Mouse (Mus musculus): ENCODE results near the gene Evx2.

Evx2 gene

GRCm38 (mm10) chr2:74680561-74681398 lies 21.4 kb upstream of the Evx2 start:
- DNase-seq (ENCODE audit: low read depth), result no peak

DNA sequence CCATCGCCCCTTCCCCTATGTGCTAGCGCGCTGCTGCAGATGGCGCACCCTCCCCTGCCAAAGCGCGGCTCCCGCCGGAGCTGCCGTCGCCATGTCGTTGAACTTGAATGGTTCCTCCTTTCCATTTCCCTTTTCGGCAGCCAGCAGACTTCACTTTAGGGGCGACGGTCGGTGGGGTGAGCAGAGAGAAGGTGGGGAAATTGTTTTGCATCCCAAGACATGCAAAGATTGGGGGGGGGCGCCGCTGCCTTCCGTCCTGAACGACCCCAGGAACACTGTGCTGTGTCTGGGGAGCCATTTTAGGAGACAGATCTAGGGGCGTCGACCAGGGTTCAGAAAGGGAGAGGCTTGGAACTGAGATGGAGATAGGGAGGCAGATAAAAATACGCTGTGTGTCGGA lies 20.6 kb upstream of the Evx2 start:
- no peak for DNase-seq (ENCODE audit: low read depth)

DNA sequence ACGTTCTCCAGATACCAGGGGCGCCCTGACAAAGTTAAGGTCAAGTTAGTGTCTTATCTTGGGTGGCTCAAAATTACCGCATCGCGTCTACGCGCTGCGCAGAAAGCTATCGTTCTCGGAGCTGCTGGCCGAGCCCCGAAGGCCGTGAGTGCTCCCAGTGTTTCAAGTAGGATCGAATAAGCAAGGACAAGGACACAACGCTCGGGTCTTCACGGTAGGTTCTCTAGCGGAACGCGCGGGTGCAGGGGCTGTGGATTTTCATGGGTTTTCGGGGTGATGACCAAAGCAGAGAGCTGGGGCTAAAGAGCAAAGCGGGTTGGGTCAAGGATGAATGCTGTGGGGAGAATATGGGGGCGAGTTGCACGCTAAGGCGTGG lies 20.2 kb upstream of the Evx2 start:
- DNase-seq (ENCODE audit: low read depth), result no peak

GRCm38 (mm10) chr2:74678891-74679595 lies 19.7 kb upstream of the Evx2 start, which contains the start of gene Hoxd11:
Gene Hoxd11 (plus strand): TSS chr2:74679557.
- DNase-seq (ENCODE audit: low read depth), result no peak

GRCm38 (mm10) chr2:74677106-74677505 lies 17.7 kb upstream of the Evx2 start:
- DNase-seq (ENCODE audit: low read depth), result no peak

GRCm38 (mm10) chr2:74676376-74677052 lies 17.2 kb upstream of the Evx2 start:
- no peak for DNase-seq (ENCODE audit: low read depth)

DNA sequence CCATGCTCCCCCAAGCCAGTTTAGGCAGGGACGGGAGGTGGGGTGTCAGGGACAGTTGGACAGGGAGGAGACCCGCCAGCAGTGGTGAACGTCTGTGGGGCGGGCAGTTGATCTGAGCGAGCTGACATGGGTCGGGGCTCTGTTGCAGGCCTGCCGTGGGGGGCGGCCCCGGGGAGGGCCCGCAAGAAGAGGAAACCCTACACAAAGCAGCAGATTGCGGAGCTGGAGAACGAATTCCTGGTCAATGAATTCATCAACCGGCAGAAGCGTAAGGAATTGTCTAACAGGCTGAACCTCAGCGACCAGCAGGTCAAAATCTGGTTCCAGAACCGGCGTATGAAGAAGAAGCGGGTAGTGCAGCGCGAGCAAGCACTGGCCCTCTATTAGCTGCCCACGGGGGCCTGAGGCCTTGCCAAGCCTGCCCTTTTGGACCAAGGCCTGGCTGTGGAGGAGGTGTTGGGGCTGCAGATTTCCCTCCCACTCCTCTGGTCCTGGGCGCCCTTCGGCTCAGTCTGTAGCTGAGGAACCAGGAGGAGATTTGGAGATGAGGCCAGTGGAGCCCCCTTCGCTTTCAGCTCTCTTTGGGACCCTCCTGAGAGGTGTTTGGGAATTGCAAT lies 16.4 kb upstream of the Evx2 start:
- DNase-seq (ENCODE audit: low read depth), result no peak

DNA sequence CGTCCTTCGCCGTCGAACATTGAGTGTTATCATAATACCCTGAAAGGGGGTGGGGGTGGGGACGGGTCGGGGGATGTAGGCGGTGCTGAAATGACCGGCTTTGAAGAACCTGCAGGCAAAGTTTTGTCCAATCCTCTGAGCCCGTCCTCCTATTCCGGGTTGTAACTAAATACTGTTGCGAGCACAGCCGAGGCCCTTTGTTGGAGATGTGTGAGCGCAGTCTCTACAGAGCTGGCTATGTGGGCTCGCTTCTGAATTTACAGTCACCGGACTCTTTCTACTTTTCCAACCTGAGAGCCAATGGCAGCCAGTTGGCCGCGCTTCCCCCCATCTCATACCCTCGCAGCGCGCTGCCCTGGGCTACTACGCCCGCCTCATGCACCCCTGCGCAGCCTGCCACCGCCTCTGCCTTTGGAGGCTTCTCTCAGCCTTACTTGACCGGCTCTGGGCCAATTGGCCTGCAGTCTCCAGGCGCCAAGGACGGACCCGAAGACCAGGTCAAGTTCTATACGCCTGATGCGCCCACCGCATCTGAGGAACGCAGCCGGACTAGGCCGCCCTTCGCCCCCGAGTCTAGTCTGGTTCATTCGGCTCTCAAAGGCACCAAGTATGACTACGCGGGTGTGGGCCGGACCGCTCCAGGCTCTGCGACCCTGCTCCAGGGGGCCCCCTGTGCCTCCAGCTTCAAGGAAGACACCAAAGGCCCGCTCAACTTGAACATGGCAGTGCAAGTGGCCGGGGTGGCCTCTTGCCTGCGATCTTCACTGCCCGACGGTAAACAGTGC lies 15.7 kb upstream of the Evx2 start, which contains the start of gene Hoxd12:
Gene Hoxd12, plus strand, starts transcription at position 133 of the 785 bp plus-strand sequence.
- no peak for DNase-seq (ENCODE audit: low read depth)

- no peak for DNase-seq (ENCODE audit: low read depth)
Measured at GRCm38 (mm10) chr2:74673835-74674425, 14.6 kb upstream of the Evx2 start.

DNA sequence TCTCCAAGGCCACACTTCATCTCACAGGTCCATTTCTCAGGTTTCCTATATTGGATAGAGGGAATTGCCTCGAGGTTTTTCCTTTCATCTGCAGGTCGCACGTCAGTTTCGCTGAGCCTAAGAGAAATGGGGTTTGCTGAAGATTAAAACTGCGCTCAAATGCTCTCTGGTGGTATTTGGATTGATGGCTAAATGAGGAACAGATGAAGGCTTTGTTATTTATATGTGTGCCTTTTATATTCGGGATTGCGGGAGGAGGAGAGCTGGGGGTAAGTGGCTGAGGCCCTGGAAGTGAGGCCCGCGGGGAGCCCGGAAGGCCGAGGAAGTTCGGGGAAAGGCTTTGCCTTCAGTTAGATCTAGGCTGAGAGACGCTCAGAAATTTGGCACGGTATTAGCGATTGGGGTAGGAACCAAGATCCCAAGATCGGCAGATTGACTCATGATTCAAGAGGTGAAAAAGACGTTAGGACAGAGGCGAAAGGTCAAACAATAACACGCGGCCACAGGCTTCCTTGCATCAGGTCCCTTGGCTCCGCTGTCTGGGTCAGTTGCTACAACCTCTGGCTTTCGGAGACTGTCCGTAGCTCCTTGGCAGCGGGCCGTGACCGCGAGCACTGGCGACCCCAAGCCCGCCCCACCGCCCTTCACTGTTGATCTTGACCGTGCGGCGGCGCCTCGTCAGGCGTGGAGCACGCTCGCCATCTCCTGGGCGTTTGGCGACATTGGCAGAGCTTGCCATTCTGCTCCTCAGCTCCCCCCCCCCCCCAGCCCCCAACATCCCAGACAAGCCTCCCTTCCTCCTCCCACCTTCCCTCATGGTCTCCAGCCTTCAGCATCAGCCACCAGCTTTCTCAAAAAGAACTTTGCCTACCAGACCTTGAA lies 13.4 kb upstream of the Evx2 start:
- DNase-seq (ENCODE audit: low read depth), result no peak

DNA sequence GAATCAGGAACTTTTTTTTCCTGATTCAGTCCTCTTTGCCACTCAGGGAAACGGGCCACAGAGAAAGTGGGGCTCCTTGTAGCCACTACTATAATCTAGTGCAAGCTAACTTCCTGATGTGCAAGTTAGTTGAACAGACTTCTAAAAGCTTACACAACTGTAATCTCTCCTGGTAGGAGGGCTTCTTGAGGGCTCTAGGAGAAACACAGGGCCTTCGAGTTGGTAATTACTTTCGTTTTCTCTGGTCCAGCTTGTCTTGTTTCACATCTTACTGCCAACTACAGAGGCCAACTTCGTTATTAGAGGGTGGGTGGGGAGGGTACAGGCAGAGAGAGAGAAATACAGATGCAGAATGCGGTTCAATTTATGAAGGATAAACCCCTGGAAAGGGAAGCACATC lies 12.5 kb upstream of the Evx2 start:
- DNase-seq (ENCODE audit: low read depth), result no peak

DNA sequence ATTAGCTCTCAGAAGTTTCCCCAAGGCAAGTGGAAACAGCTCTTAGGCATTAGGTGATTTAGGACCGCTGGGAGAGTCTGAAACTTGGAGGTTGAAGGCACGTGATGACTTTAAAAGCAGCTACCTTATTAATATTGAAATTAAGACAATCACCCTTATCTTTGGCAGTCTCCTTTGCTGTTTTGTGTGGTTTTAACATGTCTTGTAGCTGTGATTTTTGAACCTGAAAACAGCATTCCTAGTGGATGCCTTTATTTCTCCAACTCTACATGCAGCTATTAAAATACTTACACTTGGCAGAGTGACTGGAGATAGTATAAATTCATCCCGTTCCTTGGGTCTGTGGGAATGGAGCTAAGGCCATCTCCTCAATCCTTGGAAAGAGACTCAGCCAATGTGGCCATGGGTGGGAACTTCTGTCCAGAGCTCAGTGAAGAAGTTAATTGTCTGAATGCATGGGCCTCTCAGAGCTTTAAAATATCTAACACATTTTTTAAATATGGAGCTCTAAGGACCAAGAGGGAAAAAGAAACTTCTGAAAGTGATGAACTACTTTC lies 11.4 kb upstream of the Evx2 start:
- DNase-seq (ENCODE audit: low read depth), result no peak

- DNase-seq (ENCODE audit: low read depth), result no peak
Measured at GRCm38 (mm10) chr2:74669650-74670235, 10.4 kb upstream of the Evx2 start.

DNA sequence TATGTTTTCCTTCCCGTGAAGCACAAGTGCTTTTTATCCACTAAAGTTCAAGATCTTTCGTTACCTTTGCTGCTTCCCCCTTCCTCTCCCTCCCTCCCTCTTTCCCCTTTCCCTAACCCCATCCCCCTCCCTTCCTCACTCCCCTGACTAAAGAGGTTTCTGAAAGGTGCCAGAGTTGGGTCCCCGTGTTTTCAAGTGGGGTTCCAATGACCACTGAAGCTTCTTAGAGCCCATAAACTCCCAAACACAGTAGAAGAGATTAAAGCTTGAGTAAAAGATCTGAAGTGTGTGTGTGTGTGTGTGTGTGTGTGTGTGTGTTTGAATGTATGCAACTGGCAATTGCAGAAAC lies 9.8 kb upstream of the Evx2 start:
- no peak for DNase-seq (ENCODE audit: low read depth)

DNA sequence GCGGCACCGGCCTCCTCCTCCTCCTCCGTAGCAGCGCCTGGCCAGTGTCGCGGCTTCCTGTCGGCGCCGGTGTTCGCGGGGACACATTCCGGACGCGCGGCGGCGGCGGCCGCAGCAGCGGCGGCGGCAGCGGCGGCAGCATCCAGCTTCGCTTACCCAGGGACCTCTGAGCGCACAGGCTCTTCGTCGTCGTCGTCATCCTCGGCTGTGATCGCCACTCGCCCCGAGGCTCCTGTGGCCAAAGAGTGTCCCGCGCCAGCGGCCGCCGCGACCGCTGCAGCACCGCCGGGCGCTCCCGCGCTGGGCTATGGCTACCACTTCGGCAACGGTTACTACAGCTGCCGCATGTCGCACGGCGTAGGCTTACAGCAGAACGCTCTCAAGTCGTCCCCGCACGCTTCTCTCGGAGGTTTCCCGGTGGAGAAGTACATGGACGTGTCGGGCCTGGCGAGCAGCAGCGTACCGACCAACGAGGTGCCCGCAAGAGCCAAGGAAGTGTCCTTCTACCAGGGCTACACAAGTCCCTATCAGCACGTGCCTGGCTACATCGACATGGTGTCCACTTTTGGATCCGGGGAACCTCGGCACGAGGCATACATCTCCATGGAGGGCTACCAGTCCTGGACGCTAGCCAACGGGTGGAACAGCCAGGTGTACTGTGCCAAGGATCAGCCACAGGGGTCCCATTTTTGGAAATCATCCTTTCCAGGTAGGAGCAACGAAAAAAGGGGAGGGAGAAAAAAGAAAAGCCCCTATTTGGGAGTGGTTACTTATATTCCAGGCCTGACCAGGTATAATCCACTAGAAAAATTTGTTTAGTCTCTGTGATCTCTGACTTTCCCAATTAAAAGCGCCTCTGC lies 9.2 kb upstream of the Evx2 start:
- no peak for DNase-seq (ENCODE audit: low read depth)

GRCm38 (mm10) chr2:74667842-74668357 lies 8.5 kb upstream of the Evx2 start, which contains the start of gene Hoxd13:
Gene Hoxd13 (plus strand): TSS chr2:74668310.
- DNase-seq (ENCODE audit: low read depth), result no peak

GRCm38 (mm10) chr2:74667191-74667841 lies 8.0 kb upstream of the Evx2 start:
- DNase-seq (ENCODE audit: low read depth), result no peak

- no peak for DNase-seq (ENCODE audit: low read depth)
Measured at GRCm38 (mm10) chr2:74666411-74666810, 7.1 kb upstream of the Evx2 start.
